Mouse (Mus musculus) liver, adult 2 months (tissue): ENCODE results near the gene Gna15. TPM values are rescaled to one million over a fixed set of nuclear protein-coding genes. Genes with fewer than 3 reads are reported as not detected.

Experiments used
- DNase-seq: peaks from one replicate; pipeline ENCODE4 v3.0.0-alpha.2; 2011; ENCODE audit warnings: low read depth, low spot score; ENCODE audit errors: extremely low read depth
- H3K27ac ChIP-seq: fragments of 200-500 bp; replicated peaks from 2 replicates; pipeline ENCODE4 v1.5.1; 2012; ENCODE audit warnings: low read depth, mild to moderate bottlenecking, control low read depth, inconsistent platforms, low read length; ENCODE audit not compliant: insufficient read depth
- H3K27me3 ChIP-seq: fragments of 200-500 bp; 2 replicates; pipeline ENCODE4 v1.6.1; 2012; ENCODE audit warnings: mild to moderate bottlenecking, moderate library complexity, low read length, inconsistent platforms; ENCODE audit not compliant: control insufficient read depth, insufficient read depth
- H3K36me3 ChIP-seq: fragments of 200-500 bp; 2 replicates; pipeline ENCODE4 v1.6.1; 2012; ENCODE audit warnings: low read length, inconsistent platforms; ENCODE audit not compliant: control insufficient read depth, insufficient read depth
- H3K4me1 ChIP-seq: fragments of 200-500 bp; 2 replicates; pipeline ENCODE4 v1.6.1; 2011; ENCODE audit warnings: low read length; ENCODE audit not compliant: control insufficient read depth, insufficient read depth
- H3K4me3 ChIP-seq: fragments of 200-500 bp; 2 replicates; pipeline ENCODE4 v1.5.1; 2011; ENCODE audit warnings: low read depth, mild to moderate bottlenecking, control low read depth, low read length, moderate library complexity; ENCODE audit not compliant: insufficient read depth
- H3K79me2 ChIP-seq: fragments of 200-500 bp; 2 replicates; pipeline ENCODE4 v1.6.1; 2012; ENCODE audit warnings: inconsistent platforms, mild to moderate bottlenecking, low read length, moderate library complexity; ENCODE audit not compliant: control insufficient read depth, insufficient read depth
- H3K9ac ChIP-seq: fragments of 200-500 bp; 2 replicates; pipeline ENCODE4 v1.6.1; 2012; ENCODE audit warnings: low read depth, mild to moderate bottlenecking, control low read depth, inconsistent platforms, low read length
- CTCF ChIP-seq: fragments of 200-500 bp; IDR thresholded peaks from 2 replicates; pipeline ENCODE4 v1.5.1; 2011; ENCODE audit warnings: low read depth, low read length, control low read depth
- POLR2A ChIP-seq: fragments of 200-500 bp; IDR thresholded peaks from 2 replicates; pipeline ENCODE4 v1.6.1; 2011; ENCODE audit warnings: low read length, control low read depth; ENCODE audit not compliant: insufficient read depth; ENCODE audit errors: extremely low read depth
- WGBS: fragments of 180-500 bp; shearing (Covaris S2); methylation state at CpG from one replicate; pipeline ENCODE4 v1.1.7; 2018; 5-methylcytosine and 5-hydroxymethylcytosine counted together
- polyA plus RNA-seq: library from polyadenylated mRNA; depleted of rRNA; stranded (reverse); fragments of >200 nt; gene quantifications from 2 replicates; pipeline ENCODE4 v1.2.3, GENCODE M21; 2012; rRNA removed
- total RNA-seq: library from RNA; depleted of rRNA; stranded (reverse); fragments of >200 nt; gene quantifications from 2 replicates; pipeline ENCODE4 v1.2.3, GENCODE M21; 2014; rRNA removed

The Gna15 gene
- total and polyA plus RNA-seq, 2 experiments: 0.64 to 1.1 TPM

DNA sequence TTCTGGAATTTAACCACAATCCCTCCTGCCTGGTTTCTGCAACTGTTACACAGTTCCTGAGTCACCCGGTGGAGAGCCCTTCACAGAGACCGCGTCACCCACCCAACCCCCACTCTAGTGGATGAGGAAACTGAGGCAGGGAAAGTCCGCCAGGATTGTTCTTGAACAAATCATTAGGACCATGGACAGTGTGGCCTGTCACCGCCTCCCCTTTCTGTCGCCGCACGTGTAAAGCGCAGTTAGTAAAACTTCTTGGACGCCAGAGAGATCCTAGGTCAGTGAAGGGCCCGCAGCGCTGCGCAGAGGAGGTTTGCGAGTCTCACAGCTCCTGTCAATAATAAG lies 71.1 kb downstream of the Gna15 start:
- no peak overlapping the region for H3K4me3 ChIP-seq
- no peak overlapping the region for H3K27ac ChIP-seq
- no peaks in the 10 kb centered on the region for H3K4me1 ChIP-seq
- peaks cover 21% of the 10 kb centered on the region for H3K27me3 ChIP-seq
- H3K79me2 ChIP-seq: no peaks in the 10 kb centered on the region
- DNase-seq: no peak
- no peak for TF ChIP-seq CTCF
- no peak for TF ChIP-seq POLR2A
- H3K36me3 ChIP-seq: no peaks in the 10 kb centered on the region
- no peak overlapping the region for H3K9ac ChIP-seq
- 7% methylated on average over 14 of the region's 14 CpGs for WGBS

Other genes starting within 250 kb of the Gna15 start
- 7.6 and 7.7 TPM in 2 replicates for gene Tjp3, start 232.6 kb downstream of the Gna15 start, total RNA-seq
- 24.2 and 32.0 TPM in 2 replicates for gene Tjp3, start 232.6 kb downstream of the Gna15 start, polyA plus RNA-seq
- gene Pip5k1c, start 231.3 kb downstream of the Gna15 start, total RNA-seq: 7.4 and 10.0 TPM in 2 replicates
- gene Pip5k1c, start 231.3 kb downstream of the Gna15 start, polyA plus RNA-seq: 25.8 and 30.1 TPM in 2 replicates
- 5.0 and 5.7 TPM in 2 replicates for gene Cactin, start 203.1 kb downstream of the Gna15 start, total RNA-seq
- 12.8 and 14.1 TPM in 2 replicates for gene Cactin, start 203.1 kb downstream of the Gna15 start, polyA plus RNA-seq
- gene Tbxa2r, start 195.5 kb downstream of the Gna15 start, total RNA-seq: 0.37 and 0.81 TPM in 2 replicates
- 3.8 and 4.0 TPM in 2 replicates for gene Tbxa2r, start 195.5 kb downstream of the Gna15 start, polyA plus RNA-seq
- under 0.01 and 0.27 TPM in 2 replicates for gene Gipc3, start 181.0 kb downstream of the Gna15 start, total RNA-seq
- gene Gipc3, start 181.0 kb downstream of the Gna15 start, polyA plus RNA-seq: 0.51 and 0.57 TPM in 2 replicates
- gene Hmg20b, start 173.7 kb downstream of the Gna15 start, total RNA-seq: 9.9 and 10.8 TPM in 2 replicates
- gene Hmg20b, start 173.7 kb downstream of the Gna15 start, polyA plus RNA-seq: 48.1 and 54.0 TPM in 2 replicates
- 5.3 and 7.4 TPM in 2 replicates for gene Mfsd12, start 166.7 kb downstream of the Gna15 start, total RNA-seq
- 12.8 and 13.4 TPM in 2 replicates for gene Mfsd12, start 166.7 kb downstream of the Gna15 start, polyA plus RNA-seq
- 0.47 TPM in 1 of 2 replicates, not detected in the other for gene 4930404N11Rik, start 158.4 kb downstream of the Gna15 start, total RNA-seq
- 0.12 and 0.37 TPM in 2 replicates for gene 4930404N11Rik, start 158.4 kb downstream of the Gna15 start, polyA plus RNA-seq
- 6.2 and 8.1 TPM in 2 replicates for gene Fzr1, start 145.7 kb downstream of the Gna15 start, total RNA-seq
- gene Fzr1, start 145.7 kb downstream of the Gna15 start, polyA plus RNA-seq: 20.9 and 29.9 TPM in 2 replicates
- gene Dohh, start 139.8 kb downstream of the Gna15 start, total RNA-seq: 39.7 and 53.8 TPM in 2 replicates
- 42.6 and 49.7 TPM in 2 replicates for gene Dohh, start 139.8 kb downstream of the Gna15 start, polyA plus RNA-seq
- gene Gm48551, start 139.8 kb downstream of the Gna15 start, total RNA-seq: 2.4 TPM in 1 of 2 replicates, not detected in the other
- gene Gm48551, start 139.8 kb downstream of the Gna15 start, polyA plus RNA-seq: 0.32 and 0.44 TPM in 2 replicates
- gene Gm48552, start 135.2 kb downstream of the Gna15 start, total RNA-seq: 0.40 TPM in 1 of 2 replicates, not detected in the other
- gene Gm48552, start 135.2 kb downstream of the Gna15 start, polyA plus RNA-seq: 0.26 and 1.4 TPM in 2 replicates
- 1.3 and 1.5 TPM in 2 replicates for gene Smim24, start 131.2 kb downstream of the Gna15 start, total RNA-seq
- gene Smim24, start 131.2 kb downstream of the Gna15 start, polyA plus RNA-seq: 2.3 and 4.1 TPM in 2 replicates
- gene Nfic, start 68.6 kb downstream of the Gna15 start, total RNA-seq: 7.4 and 16.4 TPM in 2 replicates
- 32.8 and 56.4 TPM in 2 replicates for gene Nfic, start 68.6 kb downstream of the Gna15 start, polyA plus RNA-seq
- not detected in 2 replicates for gene Celf5, start 41.5 kb downstream of the Gna15 start, total RNA-seq
- not detected in 2 replicates for gene Celf5, start 41.5 kb downstream of the Gna15 start, polyA plus RNA-seq
- 31.6 and 48.6 TPM in 2 replicates for gene Ncln, start 27.8 kb downstream of the Gna15 start, total RNA-seq
- gene Ncln, start 27.8 kb downstream of the Gna15 start, polyA plus RNA-seq: 138 and 159 TPM in 2 replicates
- gene S1pr4, start 24.1 kb downstream of the Gna15 start, total RNA-seq: 0.28 and 0.40 TPM in 2 replicates
- 1.2 and 1.5 TPM in 2 replicates for gene S1pr4, start 24.1 kb downstream of the Gna15 start, polyA plus RNA-seq
- gene Gna11, start 21.0 kb upstream of the Gna15 start, total RNA-seq: 20.7 and 27.3 TPM in 2 replicates
- gene Gna11, start 21.0 kb upstream of the Gna15 start, polyA plus RNA-seq: 61.6 and 64.2 TPM in 2 replicates
- 200 and 263 TPM in 2 replicates for gene Aes, start 35.3 kb upstream of the Gna15 start, total RNA-seq
- 1,785 and 2,016 TPM in 2 replicates for gene Aes, start 35.3 kb upstream of the Gna15 start, polyA plus RNA-seq
- gene Tle2, start 50.3 kb upstream of the Gna15 start, total RNA-seq: 3.0 and 7.2 TPM in 2 replicates
- gene Tle2, start 50.3 kb upstream of the Gna15 start, polyA plus RNA-seq: 35.4 and 56.0 TPM in 2 replicates
- 0.94 and 1.6 TPM in 2 replicates for gene Tle6, start 76.8 kb upstream of the Gna15 start, total RNA-seq
- 3.5 and 4.2 TPM in 2 replicates for gene Tle6, start 76.8 kb upstream of the Gna15 start, polyA plus RNA-seq
- gene BC025920, start 82.0 kb upstream of the Gna15 start, total RNA-seq: 0.55 and 0.67 TPM in 2 replicates
- gene BC025920, start 82.0 kb upstream of the Gna15 start, polyA plus RNA-seq: 0.29 and 0.56 TPM in 2 replicates
- gene Sirt6, start 103.6 kb upstream of the Gna15 start, total RNA-seq: 1.5 and 1.6 TPM in 2 replicates
- 5.4 and 9.2 TPM in 2 replicates for gene Sirt6, start 103.6 kb upstream of the Gna15 start, polyA plus RNA-seq
- 5.6 and 6.6 TPM in 2 replicates for gene Ankrd24, start 104.3 kb upstream of the Gna15 start, total RNA-seq
- 12.8 and 19.5 TPM in 2 replicates for gene Ankrd24, start 104.3 kb upstream of the Gna15 start, polyA plus RNA-seq
- gene Gm10778, start 124.8 kb upstream of the Gna15 start, total RNA-seq: 1.8 and 2.5 TPM in 2 replicates
- 0.16 and 0.18 TPM in 2 replicates for gene Gm10778, start 124.8 kb upstream of the Gna15 start, polyA plus RNA-seq
- 4.8 and 6.5 TPM in 2 replicates for gene Zfp433, start 180.6 kb upstream of the Gna15 start, total RNA-seq
- 0.19 and 0.45 TPM in 2 replicates for gene Zfp433, start 180.6 kb upstream of the Gna15 start, polyA plus RNA-seq
- 1.0 and 1.5 TPM in 2 replicates for gene Gm3055, start 246.9 kb upstream of the Gna15 start, total RNA-seq
- gene Gm3055, start 246.9 kb upstream of the Gna15 start, polyA plus RNA-seq: 0.40 TPM in 1 of 2 replicates, not detected in the other